Mouse (Mus musculus) left cerebral cortex, postnatal 25 days (tissue): ENCODE measurements around the gene Pabpc4. TPM values are rescaled to one million over a fixed set of nuclear protein-coding genes. Genes with fewer than 3 reads are reported as not detected.
"Not testable (repeated sequence)": the region's sequence is repeated elsewhere in the genome, so short reads cannot be mapped to it uniquely, and the experiment has no call there.

Experiments used
- DNase-seq, 2 experiments: peaks; one replicate each; pipeline ENCODE4 v3.0.0; 2022; ENCODE audit warnings: low spot score in 2 of 2, mixed read lengths in 1 of 2
- intact Hi-C: fragments of 180-260 bp; cut with DNase I; formaldehyde crosslinking; loops from one replicate; pipeline ENCODE4 v1.15.1; 2025
- total RNA-seq, 2 experiments: library from RNA; stranded (reverse); gene quantifications; 2 replicates each; pipeline ENCODE4 v1.2.3; 2021

Pabpc4 gene
- total RNA-seq, 2 experiments from 2014 or later = 36.8 to 40.3 TPM

- intact Hi-C loops = no loop called here
- no peak for DNase-seq
These were observed 15.5 kb upstream of the Pabpc4 start for GRCm38 (mm10) chr4:123246651-123247050.

GRCm38 (mm10) chr4:123247147-123247880 is 14.8 kb upstream of the Pabpc4 start:
- no peak for DNase-seq
- intact Hi-C loops = no loop called here

DNA sequence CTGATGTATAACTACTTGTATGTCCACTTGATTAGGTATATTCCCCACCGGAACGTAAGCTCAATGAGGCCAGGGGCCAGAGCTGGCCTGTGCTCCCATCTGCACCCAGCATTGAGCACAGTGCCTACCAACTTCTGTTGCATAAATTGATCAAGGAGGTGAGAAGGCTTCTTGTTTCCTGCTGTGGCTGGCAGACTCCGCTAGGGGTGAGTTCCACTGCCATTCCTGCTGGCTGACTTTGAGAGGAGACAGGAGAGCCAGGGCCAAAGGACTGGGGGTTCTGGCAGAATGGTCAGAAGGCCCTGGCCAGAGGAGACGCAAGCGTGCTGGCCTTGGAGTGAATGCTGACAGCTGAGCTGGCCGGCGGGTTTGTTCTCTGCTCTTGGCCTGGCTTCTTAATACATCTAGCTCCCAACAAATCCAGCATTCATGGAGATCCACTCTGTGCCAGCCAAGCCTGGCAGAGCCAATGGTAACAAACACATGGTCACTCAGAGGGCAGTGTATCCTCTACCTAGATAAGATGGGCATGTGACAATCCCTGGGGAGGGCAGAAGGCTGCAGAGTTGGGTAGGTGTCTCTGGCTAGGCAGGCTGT is 13.1 kb upstream of the Pabpc4 start:
- DNase-seq = peak; percentile 58 to 75
- intact Hi-C loops = no loop called here

DNA sequence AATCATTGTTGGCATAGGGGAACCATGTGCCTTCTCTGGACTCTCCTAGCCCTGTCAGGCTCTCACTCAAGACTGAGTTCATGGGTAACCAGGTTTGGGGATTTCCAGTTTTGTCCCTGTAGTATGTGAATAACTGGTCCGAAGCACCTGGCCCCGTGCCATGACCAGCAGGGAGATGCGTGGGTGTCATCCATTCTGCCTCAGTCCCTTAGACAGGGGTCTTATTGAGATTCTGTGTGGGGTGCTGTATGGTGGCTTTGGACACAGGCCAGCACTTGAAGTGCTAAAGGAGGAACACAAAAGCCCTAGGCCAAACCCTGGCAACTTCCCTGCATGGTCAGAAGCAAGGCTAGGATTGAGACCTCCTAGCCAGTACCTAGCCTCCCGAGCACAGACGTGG is 9.9 kb upstream of the Pabpc4 start:
- intact Hi-C loops = no loop called here
- no peak for DNase-seq

DNA sequence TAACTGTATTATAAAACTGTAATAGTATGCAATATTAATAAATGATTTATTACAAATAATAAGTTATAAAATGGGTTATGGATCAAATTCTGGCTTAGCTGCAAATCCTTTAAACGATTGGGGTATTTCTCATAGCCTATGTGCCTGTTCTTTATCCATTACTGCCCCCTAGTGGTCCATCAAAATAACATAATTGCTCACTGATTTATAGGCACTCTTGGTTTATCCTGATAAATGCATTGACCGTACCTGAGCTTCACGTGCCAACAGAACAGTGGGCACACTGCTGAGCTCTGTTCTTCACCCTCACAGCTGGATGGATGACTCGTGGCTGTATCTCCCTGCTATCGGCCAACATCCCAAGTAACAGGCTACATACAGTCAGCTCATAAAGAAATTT is 7.5 kb upstream of the Pabpc4 start:
- DNase-seq = peak in 1 of 2 experiments; percentile 64
- intact Hi-C loops = loop anchor here (1.0 to 2.0 kb wide), 2 partner anchors 35 to 100 kb away; no protein-coding TSS in a partner anchor

DNA sequence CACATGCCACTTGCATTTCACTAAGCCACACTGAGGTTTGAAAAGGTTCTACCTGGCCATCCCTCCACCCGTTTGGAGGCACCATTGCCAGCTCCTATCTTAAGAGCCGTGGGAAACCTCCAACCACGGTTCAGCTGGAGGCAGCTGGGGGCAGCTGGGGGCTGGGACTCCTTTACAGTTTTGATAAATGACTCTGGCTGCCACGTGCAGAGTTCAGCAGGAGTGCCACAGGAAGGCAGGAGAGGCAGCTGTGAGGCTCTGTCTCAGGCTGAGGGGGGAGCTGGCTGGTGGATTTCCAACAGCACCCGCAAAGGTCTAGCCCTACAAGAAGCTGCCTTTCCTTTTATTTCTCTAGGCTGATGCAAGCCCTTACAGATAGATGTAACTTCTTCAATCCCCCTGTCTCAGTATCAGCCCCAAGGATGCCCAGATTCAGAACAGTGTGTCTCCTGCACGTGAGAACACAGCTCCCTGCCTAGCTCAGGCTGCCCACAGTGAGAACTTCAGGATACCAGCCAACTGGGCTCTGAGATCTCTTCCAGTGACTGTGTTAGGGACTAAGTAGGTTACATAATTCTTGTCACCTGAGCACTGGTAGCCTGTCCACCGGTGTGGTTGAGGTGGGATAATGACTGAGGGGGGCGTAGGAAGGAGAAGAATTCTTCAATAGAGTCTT is 1.9 kb upstream of the Pabpc4 start:
- DNase-seq = no peak
- intact Hi-C loops = no loop called here

GRCm38 (mm10) chr4:123271063-123271462 is 8.9 kb downstream of the Pabpc4 start:
- no peak for DNase-seq
- intact Hi-C loops = no loop called here

DNA sequence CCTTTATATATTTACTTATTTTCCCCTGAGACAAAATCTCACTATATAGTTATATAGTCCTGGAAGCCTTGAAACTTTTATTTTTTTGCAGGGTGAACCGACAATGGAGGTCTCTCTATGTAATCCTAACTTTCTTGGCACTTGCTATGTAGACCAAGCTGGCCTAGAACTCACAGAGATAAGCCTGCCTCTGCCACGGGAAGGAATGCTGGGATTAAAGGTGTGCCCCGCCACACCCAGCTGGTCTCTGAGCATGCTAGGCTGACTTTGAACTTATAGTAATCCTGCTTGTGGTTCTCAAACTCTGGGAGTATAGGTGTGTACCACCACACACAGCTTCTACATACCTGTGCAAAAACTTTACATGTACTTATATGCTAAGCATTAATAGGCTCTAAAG is 18.0 kb downstream of the Pabpc4 start:
- no peak for DNase-seq
- intact Hi-C loops = no loop called here

DNA sequence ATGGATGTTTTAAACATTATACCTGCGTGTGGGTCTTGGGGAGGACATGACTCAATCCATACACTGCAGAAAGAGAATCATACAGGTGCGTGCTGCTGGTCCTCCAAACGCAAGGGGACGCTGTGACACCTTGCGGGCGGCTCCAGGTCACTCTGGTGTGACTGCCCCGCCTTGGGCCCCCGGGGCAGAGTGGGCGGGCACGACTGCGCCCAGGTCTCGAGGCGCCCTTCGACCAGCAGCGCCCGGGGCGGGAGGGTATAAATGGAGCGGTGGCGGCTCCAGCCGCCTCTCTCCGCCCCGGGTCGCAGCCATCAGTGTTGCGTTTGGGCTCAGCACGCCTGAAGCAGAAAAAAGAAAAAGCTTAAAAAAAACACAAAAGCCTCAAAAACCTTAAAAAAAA is 20.3 kb downstream of the Pabpc4 start:
- peak; percentile 85 to 89 for DNase-seq
- intact Hi-C loops = no loop called here

- peak; percentile 20 to 42 for DNase-seq
- intact Hi-C loops = not testable (repeated sequence)
These were observed 20.9 kb downstream of the Pabpc4 start for GRCm38 (mm10) chr4:123282915-123283674.

DNA sequence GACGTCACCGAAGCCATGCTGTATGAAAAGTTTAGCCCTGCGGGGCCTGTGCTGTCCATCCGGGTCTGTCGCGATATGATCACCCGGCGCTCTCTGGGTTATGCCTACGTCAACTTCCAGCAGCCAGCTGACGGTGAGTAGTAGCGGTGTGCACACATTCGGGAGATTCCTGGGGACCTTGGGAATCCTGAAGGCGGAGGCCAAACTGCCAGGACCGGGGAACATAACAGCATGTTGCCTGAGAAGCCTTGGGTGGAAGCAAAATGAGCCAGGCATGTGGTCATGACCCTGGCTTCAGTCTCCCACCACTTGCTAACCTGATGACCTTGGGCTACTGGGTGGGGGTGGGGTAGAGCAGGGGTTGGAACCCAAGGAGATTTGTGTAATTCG is 21.5 kb downstream of the Pabpc4 start:
- DNase-seq = peak in 1 of 2 experiments; percentile 33
- intact Hi-C loops = not testable (repeated sequence)

DNA sequence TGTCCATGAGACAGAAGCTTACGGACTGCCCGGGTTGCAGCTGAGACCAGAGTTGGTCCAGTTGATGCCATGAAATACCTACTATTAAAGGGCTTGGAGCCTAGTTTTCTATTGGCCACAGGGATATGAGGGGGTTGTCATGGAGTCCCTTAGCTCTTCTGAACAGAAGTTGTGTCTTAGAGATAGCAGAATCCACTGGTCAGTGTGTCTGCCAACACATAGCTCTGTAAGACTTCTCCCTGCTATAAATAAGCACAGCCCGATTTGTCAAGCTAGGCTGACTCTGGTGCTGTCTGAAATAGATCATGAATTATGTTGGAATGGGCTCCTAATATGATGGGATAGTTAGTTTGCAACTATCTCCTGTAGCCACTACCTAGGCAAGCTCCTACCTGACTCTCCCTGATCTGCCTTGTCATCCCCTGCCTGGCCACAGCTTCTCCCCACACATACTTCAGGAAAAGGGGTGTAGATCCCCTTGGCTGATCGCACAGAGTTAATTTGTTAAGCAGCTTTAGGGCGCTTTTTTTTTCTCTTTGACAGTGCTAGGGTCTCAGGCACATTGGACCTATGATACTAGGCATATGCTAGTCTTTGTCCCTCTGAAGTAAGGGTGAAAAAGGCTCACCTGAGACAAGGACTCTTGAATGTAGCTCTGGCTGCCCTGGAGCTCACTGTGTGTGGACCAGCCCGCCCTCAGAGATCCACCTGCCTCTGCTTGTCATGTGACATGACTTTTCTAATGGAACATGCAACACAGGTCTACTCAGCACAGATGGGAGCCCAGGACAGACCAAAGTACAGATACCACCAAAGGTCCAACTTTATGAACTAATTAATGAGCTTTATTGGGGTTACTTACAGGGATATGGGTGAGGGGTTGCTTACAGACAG is 22.8 kb downstream of the Pabpc4 start:
- no peak for DNase-seq
- intact Hi-C loops = no loop called here

GRCm38 (mm10) chr4:123286790-123287189 is 24.6 kb downstream of the Pabpc4 start:
- intact Hi-C loops = no loop called here
- no peak for DNase-seq

GRCm38 (mm10) chr4:123289038-123289437 is 26.9 kb downstream of the Pabpc4 start:
- no peak for DNase-seq
- intact Hi-C loops = no loop called here

DNA sequence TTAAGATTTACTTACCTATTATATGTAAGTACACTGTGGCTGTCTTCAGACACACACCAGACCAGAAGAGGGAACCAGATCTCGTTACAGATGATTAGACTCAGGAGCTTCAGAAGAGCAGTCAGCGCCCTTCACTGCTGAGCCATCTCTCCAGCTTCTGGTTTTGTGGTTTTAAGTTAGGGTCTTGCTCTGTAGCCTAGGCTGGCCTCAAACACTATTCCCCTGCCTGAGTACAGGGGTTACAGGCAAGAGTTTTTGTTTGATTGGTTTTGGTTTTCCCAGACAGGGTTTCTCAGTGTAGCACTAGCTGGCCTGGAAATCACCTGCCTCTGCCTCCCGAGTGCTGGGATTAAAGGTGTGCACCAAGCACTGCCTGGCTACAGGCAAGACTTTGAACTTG is 30.2 kb downstream of the Pabpc4 start:
- DNase-seq = no peak

GRCm38 (mm10) chr4:123292989-123293388 is 30.8 kb downstream of the Pabpc4 start:
- DNase-seq = no peak
- intact Hi-C loops = no loop called here

More for the DNA sequence above, 30.2 kb downstream of the Pabpc4 start:
- intact Hi-C loops = no loop called here

GRCm38 (mm10) chr4:123293661-123294443 is 31.7 kb downstream of the Pabpc4 start:
- no peak for DNase-seq
- intact Hi-C loops = no loop called here

- DNase-seq, intact Hi-C loops: not testable (repeated sequence)
These were observed 32.9 kb downstream of the Pabpc4 start for GRCm38 (mm10) chr4:123295026-123295425.
